Mouse (Mus musculus): ENCODE data around the gene Ubl5.
"Not testable (repeated sequence)": the region's sequence is repeated elsewhere in the genome, so short reads cannot be mapped to it uniquely, and the experiment has no call there.

Gene Ubl5

DNA sequence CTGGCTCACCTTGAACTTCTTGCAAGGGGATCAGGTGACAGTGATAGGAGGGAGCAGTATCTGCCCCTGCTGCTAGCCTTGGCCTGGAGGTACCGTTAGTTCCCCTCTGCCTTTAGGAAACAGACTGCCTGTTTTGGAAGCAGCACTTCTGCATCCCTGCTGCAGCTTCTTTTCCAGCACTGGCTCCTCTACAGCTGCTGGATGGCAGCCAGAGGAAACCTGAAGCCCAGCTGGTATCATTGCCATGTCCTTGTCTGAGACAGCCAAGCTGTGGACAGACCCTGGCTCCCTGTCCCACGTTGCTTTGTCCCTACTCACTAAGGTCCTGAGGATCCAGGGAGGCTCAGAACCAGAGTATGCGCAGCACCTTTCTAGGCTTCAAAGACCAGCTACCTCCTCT, 14.9 kb downstream of the Ubl5 start:
- DNase-seq (ENCODE audit: low spot score in 2 of 2): no peak

DNA sequence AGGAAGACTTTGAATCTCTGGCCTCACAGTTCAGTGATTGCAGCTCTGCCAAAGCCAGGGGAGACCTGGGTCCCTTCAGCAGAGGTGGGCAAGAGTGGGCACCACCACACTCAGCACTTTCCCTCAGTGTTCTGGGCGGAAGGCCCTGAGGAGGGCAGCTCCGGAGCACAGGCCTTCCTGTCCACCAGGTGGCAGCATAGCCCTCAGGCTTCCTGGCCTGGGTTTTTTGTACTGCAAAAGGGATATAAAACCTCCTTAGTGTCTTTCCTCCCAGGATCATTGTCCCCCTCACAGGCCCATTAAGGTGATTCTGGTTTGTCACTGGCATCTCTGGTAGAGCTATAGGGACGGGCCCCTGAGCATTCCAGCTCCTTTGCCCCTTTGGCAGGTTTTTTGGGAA, 19.6 kb downstream of the Ubl5 start:
- DNase-seq (ENCODE audit: low spot score in 2 of 2): peak; percentile 27 to 39

DNA sequence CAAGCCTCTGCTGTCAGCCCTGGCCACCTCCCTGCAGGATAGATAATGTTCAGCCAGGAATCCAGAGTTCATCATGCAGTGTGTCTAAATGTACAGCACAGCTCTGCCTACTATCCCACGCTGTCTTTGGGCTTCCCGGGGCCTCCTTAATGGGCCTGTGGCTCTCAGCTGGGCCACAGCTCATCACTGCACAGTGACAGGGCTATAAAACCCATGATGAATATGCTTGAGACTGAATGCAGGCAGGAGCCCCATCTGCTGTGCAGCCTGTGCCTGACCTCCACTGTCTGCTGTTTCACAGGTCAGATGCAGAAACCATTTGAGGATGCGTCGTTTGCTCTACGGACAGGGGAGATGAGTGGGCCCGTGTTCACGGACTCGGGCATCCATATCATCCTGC, 20.2 kb downstream of the Ubl5 start:
- no peak for DNase-seq (ENCODE audit: low spot score in 2 of 2)

DNA sequence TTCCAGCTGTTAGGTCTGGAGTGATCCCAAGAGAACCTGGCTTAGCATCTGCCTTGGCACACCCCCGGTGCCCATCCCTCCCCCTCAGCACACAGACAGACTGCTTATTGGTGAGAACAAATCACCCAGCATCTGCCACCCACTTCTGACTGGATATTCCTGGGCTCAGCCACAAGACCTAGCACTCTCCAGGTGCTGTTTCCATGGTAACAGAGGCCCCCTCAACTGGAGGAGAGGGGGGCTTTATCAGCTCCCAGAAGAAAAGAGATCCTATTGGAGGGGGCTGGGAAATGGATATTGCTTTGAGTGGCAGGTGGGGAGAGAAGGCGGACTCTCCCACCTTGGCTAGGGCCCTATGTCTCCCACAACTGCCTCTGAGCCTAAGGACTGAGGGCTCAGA, 21.3 kb downstream of the Ubl5 start:
- DNase-seq (ENCODE audit: low spot score in 2 of 2): no peak

DNA sequence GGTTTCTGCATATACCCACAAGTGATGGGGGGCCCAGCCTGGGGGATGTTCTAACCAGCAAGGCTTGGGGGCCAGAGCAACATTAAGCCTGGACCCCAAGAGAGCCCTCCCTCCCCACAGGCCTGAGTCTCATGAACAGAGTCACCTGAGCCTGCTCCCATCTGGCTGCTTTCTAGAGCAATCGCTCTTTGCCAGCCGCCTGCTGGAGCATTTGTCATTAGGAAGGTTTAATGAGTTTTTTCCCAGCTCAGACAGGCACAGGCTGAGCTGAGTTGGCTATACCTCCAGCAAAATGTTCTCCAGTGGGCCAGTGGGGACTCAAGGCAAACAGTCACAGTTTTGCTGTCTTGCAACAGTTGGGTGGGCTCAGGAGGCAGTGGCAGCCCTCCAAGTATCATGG, 21.7 kb downstream of the Ubl5 start:
- DNase-seq (ENCODE audit: low spot score in 2 of 2): no peak

DNA sequence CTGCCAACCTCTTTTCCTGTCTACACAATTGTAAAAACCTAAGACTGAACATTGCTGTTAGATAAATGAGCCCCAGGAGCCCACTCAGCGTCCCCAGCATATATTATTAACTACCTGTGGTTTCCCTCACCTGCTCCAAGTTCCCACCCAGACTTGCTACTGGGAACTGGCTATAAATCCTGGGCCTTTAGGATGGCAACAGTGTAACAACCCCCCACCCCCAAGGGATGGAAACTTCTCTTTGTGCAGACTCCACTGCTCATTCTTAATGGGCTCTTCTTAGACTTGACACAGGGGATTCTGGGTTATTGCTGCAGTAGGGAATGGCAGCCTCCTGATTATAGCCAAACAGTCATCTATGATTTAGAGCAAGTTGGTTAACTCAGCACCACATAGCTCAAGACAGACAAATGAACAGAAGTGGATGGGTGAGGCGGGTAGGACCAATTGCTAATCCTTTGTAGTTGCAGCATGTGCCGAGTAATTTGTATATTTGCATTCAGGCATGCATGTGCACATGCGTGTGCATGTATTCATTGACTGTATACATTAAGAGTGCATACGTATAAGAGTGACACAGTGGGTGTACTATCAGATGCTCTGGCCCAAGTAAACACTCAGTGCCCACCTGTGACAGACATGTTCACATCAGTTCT, 22.4 kb downstream of the Ubl5 start:
- no peak for DNase-seq (ENCODE audit: low spot score in 2 of 2)

DNA sequence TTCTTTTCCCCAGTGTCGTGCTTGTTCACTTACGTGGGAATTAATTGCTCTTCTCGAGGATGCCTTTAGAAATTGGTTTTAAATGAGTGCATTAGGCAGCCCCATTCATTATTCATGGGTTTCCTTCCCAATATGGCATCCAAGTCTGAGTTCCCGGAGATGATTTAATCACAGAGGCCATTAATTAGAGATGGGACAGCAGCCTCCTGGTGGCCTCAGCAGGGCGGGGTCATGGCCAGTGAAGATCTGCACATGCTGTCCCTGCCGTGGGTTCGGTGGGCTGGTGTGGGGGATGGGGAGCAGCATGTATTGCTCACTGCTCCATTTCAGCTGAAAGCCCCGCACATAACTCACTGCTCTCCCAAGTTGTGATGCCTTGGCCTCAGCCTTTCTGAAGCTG, 23.2 kb downstream of the Ubl5 start:
- no peak for DNase-seq (ENCODE audit: low spot score in 2 of 2)

DNA sequence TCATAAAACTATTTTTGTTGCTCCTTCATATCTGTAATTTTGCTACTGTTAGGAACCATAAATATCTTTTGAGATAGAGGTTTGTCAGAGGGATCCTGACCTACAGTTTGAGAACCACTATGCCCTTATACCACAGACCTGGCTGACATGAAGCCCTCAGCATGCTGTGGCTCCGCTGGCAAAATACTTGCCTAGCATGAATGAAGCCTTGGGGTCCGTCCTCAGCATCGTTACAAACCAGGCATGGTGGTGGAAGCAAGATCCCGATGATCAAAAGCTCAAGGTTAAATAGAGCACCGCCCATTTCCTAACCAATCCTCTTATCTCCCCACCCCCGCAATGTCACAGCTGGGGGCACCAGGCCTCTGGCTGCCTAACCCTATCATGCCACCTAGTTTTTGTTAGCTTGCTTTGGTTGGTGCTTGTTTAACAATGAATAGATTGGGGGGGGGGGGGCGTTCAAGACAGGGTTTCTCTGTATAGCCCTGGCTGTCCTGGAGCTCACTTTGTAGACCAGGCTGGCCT, 23.9 kb downstream of the Ubl5 start:
- DNase-seq (ENCODE audit: low spot score in 2 of 2): no peak

DNA sequence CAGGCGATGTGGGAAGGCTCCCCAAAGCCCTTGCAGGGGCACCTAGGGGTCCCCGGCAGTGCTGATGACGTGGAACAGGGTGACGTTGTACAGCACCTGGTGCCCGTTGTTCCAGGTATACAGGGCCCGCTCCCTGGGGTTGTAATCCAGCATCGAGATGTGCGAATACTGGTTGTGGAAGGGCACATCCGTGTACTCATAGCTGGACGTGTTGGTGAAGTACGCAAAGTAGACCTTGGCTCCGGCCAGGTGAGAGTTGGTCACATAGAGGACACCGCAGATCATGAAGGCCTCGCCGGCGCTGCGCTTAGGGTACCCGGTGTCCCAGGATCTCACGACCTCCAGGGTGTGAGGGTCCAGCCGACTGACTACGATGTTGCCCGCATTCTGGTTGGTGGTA, 25.4 kb downstream of the Ubl5 start:
- DNase-seq (ENCODE audit: low spot score in 2 of 2): no peak

DNA sequence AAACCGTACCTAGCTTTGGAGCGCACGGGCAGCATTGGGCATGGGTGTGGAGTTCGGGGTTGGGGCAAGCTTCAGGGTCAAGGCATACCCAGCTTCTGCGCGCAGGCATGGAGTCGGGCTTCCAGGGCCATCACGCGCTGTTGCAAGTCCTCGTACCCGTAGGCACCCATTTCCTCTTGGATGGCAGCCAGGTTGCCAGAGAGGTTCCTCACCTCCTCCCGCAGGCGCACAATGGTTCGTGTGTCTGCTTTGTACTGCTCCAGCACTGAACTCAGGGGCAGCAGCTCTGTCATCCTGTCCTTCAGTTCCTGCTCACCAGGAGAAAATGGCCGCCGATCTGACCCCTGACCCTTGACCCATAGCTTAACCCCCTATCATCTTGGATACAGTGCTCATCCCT, 29.4 kb downstream of the Ubl5 start:
- DNase-seq (ENCODE audit: low spot score in 2 of 2): no peak

DNA sequence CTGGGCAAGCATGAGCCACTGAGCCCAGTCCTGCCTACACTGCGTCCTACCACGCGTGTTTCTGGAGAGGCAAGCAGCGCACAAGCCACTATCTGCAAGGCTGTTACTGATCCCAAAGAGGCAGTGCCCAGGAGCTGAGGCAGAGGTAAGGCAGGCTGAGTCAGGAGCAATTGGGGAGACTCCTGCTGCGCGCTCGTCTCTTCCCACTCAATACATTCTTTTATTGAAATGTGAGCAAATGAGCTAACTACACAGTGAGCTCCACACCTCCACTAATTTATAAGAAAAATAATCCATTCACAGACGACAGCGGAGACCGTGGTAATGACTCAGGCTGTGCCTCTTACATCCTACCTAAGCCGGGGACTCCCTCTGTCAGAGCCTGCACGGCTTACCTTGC, 35.2 kb downstream of the Ubl5 start:
- no peak for DNase-seq (ENCODE audit: low spot score in 2 of 2)

DNA sequence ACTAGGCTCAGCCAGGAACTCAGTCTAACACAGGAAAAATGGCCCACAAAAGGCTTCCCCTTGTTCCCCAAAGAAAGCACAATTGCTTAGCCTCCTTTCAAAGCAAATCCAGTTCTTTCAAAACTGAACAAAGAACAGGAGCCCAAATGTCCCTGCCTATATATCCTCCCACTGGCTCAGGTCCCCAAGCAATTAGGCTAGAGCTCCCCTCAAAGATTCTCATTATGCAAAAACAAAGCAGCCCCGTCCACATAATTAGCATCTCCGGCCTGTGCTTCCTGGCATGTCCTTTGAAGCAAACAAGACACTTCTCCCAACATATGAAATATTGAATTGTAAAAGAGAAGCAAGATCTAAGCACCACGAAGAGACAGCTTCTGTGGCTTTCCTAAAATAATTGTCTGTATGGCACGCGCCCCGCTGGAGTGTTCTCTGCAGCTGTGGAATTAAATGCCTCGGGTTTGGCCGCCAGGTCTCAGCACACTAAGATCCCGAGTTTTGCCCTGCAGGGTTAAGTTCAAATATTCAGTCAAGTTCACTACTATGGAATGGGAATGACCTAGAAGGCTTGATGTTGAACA, 37.8 kb downstream of the Ubl5 start:
- DNase-seq (ENCODE audit: low spot score in 2 of 2): no peak

DNA sequence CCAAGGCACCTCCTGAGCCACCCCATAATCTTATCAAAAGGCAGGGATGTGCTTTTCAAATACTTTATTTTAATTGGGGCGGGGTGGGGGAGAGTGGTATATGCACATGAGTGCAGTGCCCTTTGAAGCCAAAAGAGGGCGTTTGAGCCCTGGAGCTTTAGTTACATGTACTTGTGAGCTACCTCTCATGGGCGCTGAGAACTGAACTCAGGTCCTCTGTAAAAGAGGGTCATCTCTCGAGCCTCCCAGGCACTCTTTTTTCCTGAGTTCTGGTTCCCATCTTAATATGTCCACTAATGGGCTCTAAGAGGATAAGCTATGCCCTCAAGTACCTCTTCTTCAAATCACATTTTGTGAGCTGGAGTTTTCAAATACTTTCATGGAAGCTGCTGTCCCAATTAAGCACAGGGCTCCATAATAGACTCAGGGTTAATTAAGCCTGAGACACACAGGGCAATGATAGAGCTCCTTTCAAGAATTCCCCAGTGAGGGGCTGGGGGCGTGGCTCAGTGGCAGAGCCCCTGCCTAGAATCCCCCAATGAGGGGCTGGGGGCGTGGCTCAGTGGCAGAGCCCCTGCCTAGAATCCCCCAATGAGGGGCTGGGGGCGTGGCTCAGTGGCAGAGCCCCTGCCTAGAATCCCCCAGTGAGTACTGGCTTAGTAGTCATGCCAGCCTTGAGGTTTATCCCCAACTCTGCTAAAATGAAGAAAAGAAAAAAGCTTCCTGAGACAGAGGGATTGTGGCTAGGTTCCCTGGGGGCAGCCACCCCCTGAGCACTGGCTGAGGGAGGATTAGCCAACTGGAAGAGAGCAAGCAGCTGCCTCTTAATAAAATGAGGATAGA, 39.1 kb downstream of the Ubl5 start:
- no peak for DNase-seq (ENCODE audit: low spot score in 2 of 2)

DNA sequence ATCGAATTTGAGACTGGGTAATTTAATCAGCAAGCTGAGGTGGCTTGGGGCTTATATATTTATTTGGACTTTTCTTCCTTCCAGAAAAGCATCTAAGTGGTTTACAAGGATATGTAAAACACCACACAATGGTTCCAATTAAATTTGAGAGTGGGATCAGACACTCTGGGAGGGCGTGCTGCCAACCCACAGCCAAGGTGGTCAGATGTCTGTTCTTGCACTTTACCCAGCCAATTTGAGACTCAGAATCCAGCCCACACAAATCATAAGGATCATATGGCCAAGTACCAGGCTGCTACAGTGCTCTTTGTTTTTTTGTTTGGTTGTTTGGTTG, 39.7 kb downstream of the Ubl5 start:
- no peak for DNase-seq (ENCODE audit: low spot score in 2 of 2)

DNA sequence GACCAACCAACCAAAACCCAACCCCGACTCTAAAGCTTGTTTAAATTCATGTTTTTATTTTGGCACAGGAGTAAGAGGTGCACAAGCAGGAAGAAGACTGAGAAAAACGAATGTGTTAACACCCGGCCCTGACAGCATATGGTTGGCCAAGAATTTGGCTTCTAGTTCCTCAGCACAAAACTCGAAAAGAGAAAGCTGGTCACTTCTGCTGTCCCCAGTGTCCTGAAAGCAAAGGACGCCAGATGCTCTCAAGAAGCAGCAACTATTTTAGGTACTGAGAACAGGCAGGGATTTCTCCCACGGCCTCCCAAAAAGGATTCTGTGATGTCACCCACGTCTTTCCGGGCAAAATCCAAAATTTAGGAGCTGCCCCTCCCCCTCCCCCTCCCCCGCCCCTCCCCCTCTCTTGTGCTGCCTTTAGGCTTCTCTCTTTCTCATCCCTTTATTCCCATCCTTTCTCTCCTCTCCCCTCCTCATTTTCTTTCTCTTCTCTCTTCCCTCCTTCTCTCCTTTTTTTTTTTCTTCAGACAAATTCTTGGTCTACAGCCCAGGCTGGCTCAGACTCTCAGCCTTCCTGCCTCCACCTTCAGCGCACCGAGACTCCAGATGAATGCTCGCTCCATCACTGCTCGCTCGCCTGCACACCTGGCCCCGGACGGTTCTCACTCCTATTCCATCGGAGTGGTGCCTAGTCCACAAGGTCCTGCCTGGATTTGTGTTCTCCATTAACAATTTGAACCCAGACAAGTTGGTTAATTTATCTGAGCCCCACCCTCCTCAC, 42.6 kb downstream of the Ubl5 start:
- DNase-seq (ENCODE audit: low spot score in 2 of 2): no peak

DNA sequence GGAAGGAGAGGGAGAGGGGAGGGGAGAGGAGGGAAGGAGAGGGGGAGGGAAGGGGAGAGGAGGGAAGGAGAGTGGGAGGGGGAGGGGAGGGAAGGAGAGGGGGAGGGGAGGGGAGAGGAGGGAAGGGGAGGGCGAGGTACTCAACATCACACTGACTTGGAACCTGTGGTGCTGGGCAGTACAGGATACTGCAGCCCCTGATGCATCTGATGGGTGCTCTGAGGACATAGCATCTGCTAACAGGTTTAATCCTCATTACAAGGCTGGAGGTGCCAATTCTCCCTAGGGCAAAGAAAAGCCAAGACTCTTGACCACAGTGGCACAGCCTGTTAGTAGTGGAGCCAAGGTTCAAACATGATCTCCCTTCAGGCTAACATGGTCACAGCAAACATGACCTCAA, 46.7 kb downstream of the Ubl5 start:
- DNase-seq (ENCODE audit: low spot score in 2 of 2): no peak

DNA sequence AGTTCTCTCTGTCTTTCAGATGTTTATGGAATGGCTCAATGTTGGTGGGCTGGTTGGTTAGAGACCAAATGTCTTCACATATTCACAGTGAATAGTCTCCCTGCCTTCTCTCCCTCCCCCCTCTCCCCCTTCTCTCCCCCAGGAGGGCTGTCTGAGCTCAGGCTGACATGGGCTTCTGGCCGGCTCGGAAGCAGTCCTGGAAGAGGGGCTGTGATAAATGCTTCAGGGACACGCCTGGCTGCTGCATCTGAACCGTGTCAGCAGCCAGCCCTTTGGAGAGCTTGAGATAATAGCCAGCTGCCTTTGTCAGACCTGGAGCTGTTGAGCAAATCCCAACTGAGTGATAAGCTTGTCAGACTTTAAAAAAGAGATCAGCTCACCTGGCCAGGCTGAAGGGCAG, 47.2 kb downstream of the Ubl5 start:
- no peak for DNase-seq (ENCODE audit: low spot score in 2 of 2)

DNA sequence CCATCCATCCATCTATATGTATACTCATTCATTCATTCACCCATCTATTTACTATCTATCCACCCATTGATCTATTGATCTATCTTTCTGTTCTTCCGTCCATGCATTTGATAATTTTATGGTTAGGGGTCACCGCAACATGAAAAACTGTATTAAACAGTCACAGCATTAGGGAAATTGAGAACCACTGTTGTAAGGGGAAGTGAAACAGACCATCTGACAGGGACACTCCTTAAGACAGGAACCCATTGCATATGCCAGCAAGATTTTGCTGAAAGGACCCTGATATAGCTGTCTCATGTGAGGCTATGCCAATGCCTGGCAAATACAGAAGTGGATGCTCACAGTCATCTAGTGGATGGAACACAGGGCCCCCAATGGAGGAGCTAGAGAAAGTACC, 47.8 kb downstream of the Ubl5 start:
- DNase-seq (ENCODE audit: low spot score in 2 of 2): not testable (repeated sequence)

DNA sequence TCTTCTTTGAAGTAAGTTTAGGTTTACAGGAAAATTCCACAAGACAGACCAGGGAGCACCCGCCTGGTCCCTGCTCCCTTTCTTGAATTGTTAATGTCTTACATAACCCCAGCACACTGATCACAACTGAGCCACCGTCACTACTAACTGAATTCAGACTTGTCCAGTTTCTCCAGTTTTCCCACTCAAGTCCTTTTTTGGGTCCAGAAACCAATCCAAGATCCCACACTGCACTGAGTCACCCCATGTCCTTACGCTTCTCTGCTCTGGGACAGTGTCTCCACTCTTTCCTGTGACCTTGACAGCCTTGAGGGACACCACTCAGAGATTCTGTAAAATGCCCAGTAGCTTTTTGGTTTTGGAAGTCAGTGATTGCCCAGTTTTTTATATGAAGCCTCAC, 50.2 kb downstream of the Ubl5 start:
- DNase-seq (ENCODE audit: low spot score in 2 of 2): no peak

DNA sequence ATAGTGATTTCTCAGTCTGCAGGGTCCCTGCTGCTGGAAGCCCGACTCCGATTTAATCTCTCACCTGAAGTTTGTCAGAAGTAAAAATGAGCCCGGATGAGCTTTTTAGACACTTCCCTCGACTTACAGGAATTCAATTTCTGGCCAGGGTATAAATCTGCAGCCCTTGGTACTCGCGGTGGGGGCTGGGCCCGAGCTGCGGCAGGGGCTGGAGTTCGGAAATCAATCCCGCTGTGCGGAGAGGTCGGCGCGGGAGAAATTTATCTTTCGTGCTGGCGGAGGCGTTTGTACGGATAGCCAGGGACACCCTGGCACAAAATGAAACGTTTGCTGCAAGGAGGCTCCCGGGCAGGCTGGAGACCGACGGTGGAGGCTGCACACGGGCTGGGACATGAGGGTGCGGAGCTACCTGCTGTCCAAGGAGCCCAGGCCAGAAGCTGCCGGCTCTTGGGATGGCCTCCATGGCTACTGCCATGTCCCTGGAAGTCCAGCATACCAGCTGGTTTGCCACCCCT, 52.1 kb downstream of the Ubl5 start:
- DNase-seq (ENCODE audit: low spot score in 2 of 2): no peak

DNA sequence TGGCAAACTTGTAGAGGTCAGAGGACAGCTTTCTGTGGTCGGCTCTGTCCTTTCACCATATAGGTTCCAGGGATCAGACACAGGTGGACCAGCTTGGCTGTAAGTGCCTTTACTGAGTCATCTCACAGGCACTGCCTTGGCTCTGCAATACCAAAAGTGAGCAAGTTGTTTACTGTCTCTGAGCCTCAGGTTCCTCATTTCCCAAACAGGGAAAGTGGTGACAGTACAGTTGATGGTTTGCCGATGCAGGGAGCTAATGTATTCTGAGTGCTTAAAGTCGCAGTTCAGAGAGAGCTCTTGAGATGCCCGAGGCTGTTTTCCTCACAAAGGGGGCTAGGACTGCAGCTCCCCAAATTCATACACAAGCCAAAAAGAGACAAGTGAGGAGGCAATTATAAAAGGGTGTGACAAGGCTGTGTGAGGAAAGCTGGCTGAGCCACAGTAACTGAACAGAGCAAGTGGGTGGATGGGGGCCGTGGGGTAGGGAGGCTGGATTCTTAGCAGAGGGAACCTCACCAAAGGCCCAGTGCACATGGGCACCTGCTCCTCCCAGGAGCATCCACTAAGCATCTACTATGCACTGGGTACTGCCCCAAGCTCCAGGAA, 53.5 kb downstream of the Ubl5 start:
- no peak for DNase-seq (ENCODE audit: low spot score in 2 of 2)
